Mouse (Mus musculus): Measurements from ENCODE around the gene Ifit1bl1.
A peak's percentile ranks its signal among the peaks of the same experiment; 100 is the strongest.
"Not testable (repeated sequence)": the region's sequence is repeated elsewhere in the genome, so short reads cannot be mapped to it uniquely, and the experiment has no call there.

Gene Ifit1bl1

GRCm38 (mm10) chr19:34601888-34602287 is at the start of gene Ifit1bl1:
Ifit1bl1 (minus strand) TSS chr19:34601956.
- DNase-seq (ENCODE audit: low read depth, low spot score) = not testable (repeated sequence)

- no peak for DNase-seq (ENCODE audit: low read depth, low spot score)
Measured at GRCm38 (mm10) chr19:34650997-34651396, 49.2 kb upstream of the Ifit1bl1 start.

GRCm38 (mm10) chr19:34650276-34650675 is 48.5 kb upstream of the Ifit1bl1 start:
- no peak for DNase-seq (ENCODE audit: low read depth, low spot score)

GRCm38 (mm10) chr19:34647630-34648029 is 45.9 kb upstream of the Ifit1bl1 start:
- DNase-seq (ENCODE audit: low read depth, low spot score) = not testable (repeated sequence)

- DNase-seq (ENCODE audit: low read depth, low spot score) = no peak
Measured at GRCm38 (mm10) chr19:34642616-34643015, 40.9 kb upstream of the Ifit1bl1 start.

GRCm38 (mm10) chr19:34640623-34641022 is 38.9 kb upstream of the Ifit1bl1 start, which contains the start of the genes Ifit1bl2 and Ifit1:
Ifit1bl2 (minus strand) TSS chr19:34640743.
Ifit1 (plus strand) TSS chr19:34640871.
- no peak for DNase-seq (ENCODE audit: low read depth, low spot score)

- DNase-seq (ENCODE audit: low read depth, low spot score) = peak; percentile 73
Measured at GRCm38 (mm10) chr19:34636933-34637557, 35.3 kb upstream of the Ifit1bl1 start.

GRCm38 (mm10) chr19:34633484-34633883 is 31.7 kb upstream of the Ifit1bl1 start:
- DNase-seq (ENCODE audit: low read depth, low spot score) = no peak

GRCm38 (mm10) chr19:34631487-34631886 is 29.7 kb upstream of the Ifit1bl1 start:
- no peak for DNase-seq (ENCODE audit: low read depth, low spot score)

- DNase-seq (ENCODE audit: low read depth, low spot score) = no peak
Measured at GRCm38 (mm10) chr19:34627496-34627895, 25.7 kb upstream of the Ifit1bl1 start.

- DNase-seq (ENCODE audit: low read depth, low spot score) = no peak
Measured at GRCm38 (mm10) chr19:34624663-34625062, 22.9 kb upstream of the Ifit1bl1 start.

GRCm38 (mm10) chr19:34623781-34624180 is 22.0 kb upstream of the Ifit1bl1 start:
- no peak for DNase-seq (ENCODE audit: low read depth, low spot score)

- DNase-seq (ENCODE audit: low read depth, low spot score) = no peak
Measured at GRCm38 (mm10) chr19:34620871-34621270, 19.1 kb upstream of the Ifit1bl1 start.

GRCm38 (mm10) chr19:34612243-34613001 is 10.7 kb upstream of the Ifit1bl1 start:
- DNase-seq (ENCODE audit: low read depth, low spot score) = not testable (repeated sequence)

GRCm38 (mm10) chr19:34610118-34610517 is 8.4 kb upstream of the Ifit1bl1 start:
- DNase-seq (ENCODE audit: low read depth, low spot score) = not testable (repeated sequence)

- DNase-seq (ENCODE audit: low read depth, low spot score) = not testable (repeated sequence)
Measured at GRCm38 (mm10) chr19:34607237-34608051, 5.7 kb upstream of the Ifit1bl1 start, which contains the start of gene Ifit3b. Ifit3b (plus strand) TSS chr19:34607970.

GRCm38 (mm10) chr19:34605472-34605871 is 3.7 kb upstream of the Ifit1bl1 start:
- no peak for DNase-seq (ENCODE audit: low read depth, low spot score)

- not testable (repeated sequence) for DNase-seq (ENCODE audit: low read depth, low spot score)
Measured at GRCm38 (mm10) chr19:34599250-34599649, 2.5 kb downstream of the Ifit1bl1 start.

GRCm38 (mm10) chr19:34598341-34598740 is 3.4 kb downstream of the Ifit1bl1 start:
- DNase-seq (ENCODE audit: low read depth, low spot score) = no peak

GRCm38 (mm10) chr19:34596811-34597210 is 4.9 kb downstream of the Ifit1bl1 start:
- DNase-seq (ENCODE audit: low read depth, low spot score) = no peak

GRCm38 (mm10) chr19:34594523-34594922 is 7.2 kb downstream of the Ifit1bl1 start:
- DNase-seq (ENCODE audit: low read depth, low spot score) = not testable (repeated sequence)

GRCm38 (mm10) chr19:34593456-34593855 is 8.3 kb downstream of the Ifit1bl1 start:
- no peak for DNase-seq (ENCODE audit: low read depth, low spot score)
